Mouse (Mus musculus) layer of hippocampus, postnatal 25 days (tissue): ENCODE data around the gene Dlgap1. TPM values are rescaled to one million over a fixed set of nuclear protein-coding genes. Genes with fewer than 3 reads are reported as not detected.

Source experiments
- DNase-seq, 2 experiments: peaks; one replicate each; pipeline ENCODE4 v3.0.0; 2022; ENCODE audit warnings: mixed read lengths in 2 of 2, low spot score in 1 of 2; ENCODE audit errors: extremely low spot score in 1 of 2
- total RNA-seq, 2 experiments: library from RNA; stranded (reverse); gene quantifications; 2 replicates each; pipeline ENCODE4 v1.2.3; 2021

Gene Dlgap1
- total RNA-seq, 2 experiments from 2014 or later, result 490 to 540 TPM

DNA sequence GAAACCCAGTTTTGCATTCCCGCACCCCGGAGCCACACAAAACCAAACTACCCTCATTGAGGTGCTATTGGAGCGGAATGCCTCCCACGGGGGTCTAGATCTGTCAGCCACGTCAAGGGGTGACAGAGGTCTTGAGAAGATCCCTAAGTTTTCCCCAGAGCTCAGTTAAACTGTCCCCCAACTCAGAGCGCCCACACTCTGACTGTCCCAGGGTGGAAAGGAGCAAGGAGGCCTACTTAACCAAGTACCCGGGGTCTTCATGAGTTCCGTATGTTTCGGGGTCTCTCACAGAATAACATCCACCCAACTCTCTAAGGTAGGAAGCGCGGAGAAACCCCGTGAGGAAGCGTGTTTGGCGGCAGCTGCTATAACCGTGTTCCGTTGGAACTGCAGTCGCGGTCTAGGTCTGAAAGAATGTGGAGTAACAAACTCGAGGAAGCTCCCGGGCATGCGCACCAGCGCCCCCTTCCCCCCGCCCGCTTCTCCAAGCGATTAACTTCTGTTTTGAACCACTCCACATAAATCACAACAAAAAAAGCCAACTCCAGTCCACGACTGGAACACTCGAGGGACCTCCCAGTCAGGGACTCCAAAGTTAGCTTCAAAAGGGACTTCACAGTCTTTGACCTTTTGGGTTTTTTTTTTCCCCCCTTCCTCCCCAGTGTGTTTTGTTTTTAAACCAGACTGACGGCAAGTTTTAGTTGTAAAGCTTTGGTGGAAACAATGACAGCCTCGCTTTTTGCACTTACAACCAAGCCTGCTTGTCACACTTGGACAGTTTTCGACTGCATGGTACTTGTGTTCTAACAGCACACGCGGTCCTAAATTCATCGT is 880.7 kb downstream of the Dlgap1 start:
- DNase-seq, result peak; percentile 35 to 55

DNA sequence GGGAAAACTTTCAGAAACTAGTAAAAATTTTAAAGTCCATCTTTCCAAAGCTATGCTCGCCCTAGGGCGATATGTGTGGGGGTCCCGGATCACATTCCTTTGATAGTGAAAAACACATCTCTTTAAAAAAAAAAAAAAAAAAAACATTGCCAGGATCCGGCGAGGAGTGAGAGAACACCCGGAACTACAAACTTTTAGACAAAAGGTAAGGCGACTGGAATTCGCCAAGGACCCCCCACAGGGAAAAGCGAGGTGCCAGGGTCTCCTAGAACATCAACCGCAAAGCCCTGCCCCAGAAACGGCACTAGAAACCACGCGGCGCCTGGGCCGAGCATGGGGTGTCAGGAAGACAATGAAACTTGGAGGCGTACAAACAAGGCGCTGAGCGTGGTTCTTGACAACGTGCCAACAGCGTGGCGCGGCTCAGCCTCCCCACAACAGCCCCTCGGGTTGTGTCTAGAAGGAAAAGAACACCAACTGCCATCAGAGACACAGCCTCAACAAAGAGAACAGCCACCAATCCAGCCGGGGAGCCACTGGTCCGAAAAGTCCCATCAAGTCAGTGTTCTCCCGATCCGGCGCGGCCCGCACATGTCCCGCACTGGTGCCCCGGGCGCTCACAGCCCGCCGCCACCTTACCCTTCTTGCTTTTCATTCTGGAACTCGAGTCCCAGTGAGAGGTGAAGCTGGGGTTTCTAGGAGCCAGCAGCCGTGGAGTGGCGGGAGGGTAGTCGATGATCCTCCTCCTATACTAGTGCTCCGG is 881.5 kb downstream of the Dlgap1 start:
- peak in 1 of 2 experiments; percentile 25 for DNase-seq

DNA sequence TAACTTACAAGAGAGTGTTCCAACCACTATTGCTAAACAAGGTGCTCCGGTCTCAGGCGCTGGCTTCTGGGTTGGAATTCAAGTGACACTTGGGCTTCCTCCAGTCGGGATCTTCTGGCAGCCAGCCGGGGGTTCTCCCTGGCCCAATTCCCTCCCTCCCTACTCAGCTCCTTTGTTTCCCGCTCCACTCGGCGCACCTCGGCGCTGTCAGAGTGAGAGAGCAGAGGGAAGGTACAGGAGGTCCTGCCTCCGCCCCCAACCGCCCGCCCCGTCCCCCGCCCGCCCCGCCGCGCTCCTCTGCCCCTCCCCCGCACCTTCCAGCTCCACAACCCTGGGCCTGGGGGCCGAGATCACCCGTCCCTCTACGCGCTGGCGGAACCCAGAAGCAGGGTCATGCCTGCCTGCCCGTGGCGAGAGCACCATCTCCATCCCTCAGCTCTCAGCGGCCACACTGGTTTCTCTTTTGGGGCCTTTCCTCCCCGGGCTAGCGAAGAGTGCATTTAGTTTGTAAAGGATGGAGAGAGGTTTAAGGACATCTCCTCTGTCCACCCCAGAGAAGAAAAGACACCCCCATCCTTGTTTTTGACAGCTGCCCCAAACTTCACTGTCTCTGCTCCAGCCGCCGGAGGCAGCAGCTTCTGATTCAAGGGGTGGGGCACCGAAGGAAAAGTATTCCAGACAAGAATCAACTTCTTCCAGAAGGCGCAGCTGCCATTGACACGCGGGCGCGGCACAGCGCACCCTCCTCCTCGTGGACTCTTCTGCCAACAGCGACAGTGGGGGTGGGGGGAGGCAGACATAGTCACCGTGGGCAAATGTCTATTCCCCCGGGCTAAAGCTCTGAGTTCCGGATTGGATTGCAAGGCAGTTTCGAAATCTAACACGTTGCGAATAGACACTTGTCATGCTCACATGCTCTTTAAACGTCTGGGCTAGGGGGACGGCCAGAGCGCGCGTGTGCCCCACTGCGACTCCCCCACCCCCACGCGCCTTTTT is 882.4 kb downstream of the Dlgap1 start:
- DNase-seq, result peak in 1 of 2 experiments; percentile 20

DNA sequence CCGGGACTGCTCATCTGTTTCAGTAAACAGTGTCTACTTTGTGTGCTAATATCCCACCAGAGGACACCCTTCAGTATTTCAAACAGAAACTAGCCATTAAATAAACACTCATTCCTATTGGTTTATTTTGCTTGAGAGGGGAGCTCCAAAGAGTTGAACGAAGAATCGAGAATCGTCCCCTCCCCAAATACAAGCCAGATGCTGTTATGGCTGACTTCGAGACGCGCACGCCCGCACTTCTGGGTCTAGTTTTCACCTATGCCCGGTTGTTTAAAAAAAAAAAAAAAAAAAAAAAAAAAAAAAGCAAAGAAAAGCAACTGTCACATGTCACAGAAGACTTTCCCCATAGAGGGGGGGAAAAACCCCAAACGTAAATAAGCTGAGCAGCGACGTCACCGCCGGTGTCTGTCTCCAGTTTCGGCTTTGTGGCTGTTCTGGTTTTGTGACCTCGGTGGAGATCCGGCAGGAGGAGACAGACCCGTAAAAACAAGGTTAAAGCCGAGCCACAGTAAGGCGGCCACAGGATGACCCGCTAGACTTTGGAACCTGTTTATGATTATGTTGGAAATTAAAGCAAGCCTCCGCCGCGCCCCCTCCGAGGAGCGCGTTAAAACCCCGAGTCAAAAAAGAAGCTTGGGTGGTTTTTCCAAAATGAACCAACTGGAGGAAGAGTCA is 883.3 kb downstream of the Dlgap1 start:
- DNase-seq, result no peak

DNA sequence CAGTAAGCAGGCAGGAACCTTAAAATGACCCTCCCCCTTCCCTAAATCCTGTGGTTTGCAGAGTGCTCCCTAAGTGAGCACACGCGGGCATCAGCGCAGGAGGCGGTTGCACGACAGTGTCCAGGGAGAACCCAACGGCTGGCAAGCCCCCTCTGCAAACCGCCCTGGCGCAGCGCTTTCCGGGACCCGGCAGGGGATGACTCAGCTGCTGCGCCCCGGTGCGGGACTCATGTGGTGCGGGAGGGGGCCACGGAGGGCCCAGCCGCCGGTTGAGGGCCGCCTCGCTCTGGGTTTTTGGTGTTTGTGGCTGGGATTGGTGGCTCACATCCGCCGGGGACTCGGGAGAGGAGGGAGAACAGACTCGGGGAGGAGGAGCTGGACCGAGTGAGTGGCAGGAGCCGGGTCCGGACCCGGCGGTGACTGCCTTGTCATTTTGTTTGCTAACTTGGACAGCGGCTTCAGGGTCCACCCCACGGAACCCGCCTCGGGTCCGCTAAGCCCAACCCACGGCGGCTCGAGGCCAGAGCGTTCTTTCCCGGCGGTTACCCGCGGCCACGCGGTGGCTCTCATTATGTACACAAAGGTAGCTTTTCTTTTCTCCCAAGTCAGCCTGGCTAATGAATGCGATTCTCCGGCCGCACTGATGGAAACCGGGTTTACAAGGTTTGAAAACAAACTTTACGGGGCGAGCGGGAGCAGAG is 884.0 kb downstream of the Dlgap1 start:
- DNase-seq, result peak; percentile 31 to 35

DNA sequence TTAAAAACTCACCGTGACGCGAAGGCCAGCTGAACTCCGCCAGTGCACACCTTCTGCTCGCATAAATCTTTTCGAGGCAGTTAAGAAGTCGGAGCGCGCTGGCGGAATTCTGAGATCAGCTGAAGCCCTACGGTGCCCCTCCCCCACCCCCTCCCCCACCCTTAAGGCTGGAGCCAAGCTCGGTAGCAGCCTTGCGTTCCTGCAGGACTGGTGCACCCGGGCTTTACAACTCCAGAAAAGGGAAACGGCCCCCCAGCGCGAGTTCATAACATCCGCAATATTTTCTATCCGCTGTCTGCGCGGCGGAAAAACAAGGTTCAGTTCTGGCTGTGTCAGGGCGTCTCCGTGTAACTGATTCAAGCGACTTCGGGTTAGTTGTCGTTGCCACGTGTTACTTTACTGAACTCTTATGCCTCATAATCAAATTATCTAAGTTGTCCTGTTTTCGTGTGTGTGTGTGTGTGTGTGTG is 884.6 kb downstream of the Dlgap1 start, which contains the start of gene Tgif1:
Gene Tgif1, minus strand, starts transcription at position 111 of the 470 bp plus-strand sequence.
- no peak for DNase-seq

DNA sequence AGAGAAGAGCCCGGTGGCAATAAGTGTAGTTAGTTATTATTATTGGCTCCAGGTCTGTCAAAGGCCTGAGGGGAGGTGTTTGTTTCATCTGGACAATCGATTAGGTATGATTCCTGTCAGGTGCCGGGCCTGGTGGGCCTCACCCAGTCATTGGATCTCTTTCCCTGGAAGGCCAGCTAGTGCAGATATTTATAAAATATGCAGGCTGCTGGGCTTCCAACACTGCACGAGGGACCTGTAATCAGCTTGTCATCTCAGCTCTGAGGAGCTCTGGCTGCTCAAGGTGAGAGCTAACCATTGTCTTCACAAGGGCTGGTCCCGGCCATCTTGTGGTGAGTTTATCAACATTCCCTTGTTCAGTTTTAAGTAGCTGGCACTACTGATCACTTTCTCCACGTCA is 885.1 kb downstream of the Dlgap1 start:
- no peak for DNase-seq

DNA sequence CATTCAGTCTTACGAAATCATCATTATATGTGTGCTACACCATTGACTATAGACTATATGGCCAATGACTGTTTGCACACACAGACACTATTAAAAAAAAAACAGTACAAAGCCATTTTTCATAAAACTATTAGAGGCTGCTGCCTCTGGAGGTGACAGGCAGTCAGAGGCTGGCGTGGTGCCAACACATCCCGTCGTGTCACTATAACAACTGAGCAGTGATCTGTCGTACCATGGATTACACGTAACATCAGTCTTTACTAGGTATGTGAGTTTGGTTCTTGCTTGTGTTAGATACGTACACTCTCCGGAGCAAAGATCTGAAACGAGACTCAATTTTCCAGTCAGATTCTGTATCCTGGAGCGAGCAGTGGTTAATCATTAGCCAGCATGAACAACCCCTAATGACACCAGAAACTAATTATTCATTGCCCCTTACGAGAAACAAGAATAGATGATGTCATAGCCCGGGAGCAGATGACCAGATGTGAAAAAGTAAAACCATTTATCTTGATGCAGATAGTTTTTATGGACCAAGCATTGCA is 888.1 kb downstream of the Dlgap1 start:
- DNase-seq, result no peak

DNA sequence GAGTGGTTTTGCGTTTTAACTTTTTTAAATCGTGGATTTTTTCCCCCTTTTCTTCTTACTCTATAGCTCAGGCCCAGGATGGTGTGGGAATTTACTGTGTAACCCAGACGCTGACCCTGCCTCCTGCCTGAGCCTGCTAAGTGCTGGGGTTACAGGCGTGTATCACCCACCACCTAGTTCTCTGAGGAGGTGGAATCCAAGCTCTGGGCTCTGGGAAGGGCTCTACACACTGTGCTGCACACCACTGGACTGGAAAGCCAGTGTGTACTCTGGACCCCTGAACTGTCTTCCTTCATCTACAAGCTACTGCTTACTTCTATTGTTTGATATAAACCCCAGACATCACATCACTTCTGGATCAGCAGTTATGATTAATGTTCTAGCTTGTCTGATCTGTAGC is 889.9 kb downstream of the Dlgap1 start:
- no peak for DNase-seq

DNA sequence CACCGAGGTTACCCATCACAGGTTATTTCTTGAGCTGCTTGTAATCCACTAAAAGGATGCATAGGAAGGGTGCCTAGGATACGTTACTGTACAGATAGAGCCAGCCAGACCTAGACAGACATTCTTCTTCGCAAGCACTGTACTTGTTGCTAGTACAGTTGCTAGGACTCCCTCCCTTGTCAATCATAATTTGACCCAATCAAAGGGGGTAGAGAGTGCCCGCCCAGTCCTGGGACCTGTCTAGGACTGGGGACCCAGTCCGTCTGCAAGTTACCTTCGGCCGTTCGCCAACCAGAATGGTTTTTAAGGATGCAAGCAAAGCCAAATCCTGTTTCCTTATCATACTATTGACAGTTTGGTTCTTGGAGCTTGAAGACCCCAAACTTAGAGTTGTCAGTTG is 895.2 kb downstream of the Dlgap1 start:
- no peak for DNase-seq

DNA sequence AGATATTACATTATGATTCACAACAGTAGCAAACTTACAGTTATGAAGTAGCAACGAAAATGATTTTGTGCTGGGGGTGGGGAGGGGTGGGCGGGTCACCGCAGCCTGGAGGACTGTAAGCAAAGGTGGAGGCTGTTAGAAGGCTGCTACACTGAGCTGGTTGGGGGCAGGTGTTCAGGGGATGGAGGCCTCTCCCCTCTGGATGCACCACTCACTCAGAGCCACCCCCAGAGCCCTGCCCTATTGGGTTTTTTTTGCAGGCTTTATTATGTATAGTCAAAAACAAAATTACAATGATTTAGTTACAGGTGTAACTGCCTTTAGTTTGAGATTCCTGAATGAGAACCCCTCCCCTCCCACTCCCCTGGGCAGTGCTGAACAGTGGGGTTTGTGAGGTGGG is 895.8 kb downstream of the Dlgap1 start:
- DNase-seq, result no peak

DNA sequence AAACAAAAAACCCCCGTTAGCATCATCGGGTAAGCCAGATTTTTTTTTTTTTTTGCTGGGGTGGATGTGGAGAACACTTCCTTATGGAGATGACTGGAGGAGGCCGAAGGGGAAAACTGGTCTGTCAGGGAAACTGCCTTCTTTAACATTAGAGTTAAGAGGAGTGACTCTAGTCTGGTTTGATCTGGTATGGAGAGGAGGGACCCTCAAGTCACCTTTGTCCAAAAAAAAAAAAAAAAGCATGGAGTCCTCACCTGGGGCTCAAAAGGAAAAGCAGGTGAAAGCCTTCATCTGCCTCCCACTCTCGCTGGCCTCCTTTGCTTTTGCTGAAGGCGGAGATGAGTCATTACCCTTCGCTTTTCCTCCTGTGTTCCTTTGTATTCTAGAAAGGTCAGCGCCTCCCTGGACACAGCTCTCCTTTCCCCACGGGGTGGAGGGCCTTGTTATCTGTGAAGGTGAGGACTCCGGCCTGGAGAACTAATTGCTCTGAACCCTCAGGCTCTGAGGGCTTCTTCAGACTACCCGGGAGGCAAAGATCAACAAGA is 896.3 kb downstream of the Dlgap1 start:
- DNase-seq, result no peak

DNA sequence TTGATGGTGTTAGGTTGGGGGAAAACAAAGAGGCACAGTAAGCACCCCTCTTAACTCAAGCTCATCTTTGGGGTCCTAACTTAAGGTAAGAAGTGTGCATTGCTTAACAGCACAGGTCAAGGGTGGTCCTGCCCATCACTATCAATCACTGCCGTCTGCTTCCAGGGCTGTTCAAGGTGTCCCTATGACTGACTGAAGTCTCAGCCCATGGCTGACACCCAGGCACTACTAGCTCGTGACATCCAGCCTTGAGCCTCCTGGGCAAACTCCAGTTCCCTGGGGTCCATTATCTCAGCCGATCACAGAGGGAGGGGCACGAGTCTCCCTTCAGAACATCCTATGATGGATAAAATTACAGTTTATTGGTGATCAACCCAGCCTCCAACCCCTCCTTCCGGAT is 897.2 kb downstream of the Dlgap1 start:
- no peak for DNase-seq

DNA sequence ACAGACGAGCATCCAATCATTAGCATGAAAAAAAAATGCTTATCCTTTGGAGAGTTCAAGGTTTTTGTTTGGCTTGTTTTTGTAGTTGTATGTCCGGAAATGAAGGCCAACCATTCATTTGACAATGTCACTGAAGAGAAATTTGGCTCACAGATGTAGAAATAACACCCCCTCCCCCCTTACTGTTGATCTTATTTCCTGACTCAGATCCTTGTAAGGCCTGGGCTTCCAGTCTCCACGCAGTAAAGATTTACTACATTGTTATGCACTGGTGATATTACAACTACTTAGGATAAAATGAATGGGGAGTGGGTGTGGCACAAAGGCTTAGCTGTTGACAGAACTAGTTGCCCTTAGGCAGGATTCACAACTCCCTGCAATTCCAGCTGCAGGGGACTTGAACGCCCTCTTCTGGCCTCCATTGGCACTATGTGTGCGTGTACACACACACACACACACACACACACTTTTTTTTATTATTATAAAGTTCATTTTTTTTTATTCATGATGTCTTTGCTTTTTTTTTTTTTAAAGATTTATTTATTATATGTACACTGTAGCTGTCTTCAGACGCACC is 897.8 kb downstream of the Dlgap1 start:
- no peak for DNase-seq

DNA sequence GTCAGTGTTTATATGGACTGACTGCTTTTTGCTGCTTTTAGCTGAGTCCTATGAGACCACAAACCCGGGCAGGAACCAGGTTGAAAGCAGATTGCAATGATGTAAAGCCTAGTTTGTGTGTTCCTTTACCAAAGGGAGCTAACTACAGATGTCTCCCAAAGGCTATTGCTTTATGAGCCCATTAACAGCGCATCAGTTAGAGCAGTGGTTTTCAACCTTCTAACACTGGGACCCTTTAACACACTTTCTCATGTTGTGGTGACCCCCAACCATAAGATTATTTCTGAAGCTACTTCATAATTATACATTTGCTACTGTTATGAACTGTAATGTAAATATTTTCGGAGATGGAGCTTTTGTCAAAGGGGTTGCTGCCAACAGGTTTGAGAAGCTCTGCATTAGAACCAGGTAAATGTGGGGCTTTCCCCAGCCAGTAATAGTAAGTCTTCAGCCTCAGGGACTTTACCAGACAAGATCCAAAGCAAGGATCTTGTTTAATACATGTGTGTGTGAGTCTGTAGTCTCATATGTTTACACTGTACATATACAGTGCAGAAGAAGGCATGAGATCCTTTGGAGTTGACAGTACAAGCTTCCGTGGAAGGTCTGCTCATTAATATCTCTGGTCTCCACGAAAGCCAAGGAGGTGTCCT is 899.8 kb downstream of the Dlgap1 start:
- no peak for DNase-seq

DNA sequence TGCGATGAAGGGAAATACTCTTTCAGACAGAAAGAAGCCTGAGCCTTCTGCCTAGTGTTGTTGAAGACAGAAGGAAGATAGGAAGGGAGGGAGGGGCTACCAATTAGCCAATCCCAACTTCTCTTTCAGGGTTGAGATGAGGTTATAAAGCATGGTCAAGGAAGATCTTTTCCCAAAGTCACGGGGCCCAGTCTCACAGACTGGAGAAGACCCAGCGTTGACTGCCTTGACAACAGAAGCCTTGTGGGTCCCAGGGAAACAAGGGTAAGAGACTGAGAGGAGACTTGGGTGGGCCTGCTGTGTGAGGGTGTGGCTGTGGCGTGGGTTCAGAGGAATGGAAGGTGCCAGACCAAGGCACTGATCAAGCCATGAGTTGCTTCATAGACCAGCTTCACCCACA is 901.7 kb downstream of the Dlgap1 start:
- DNase-seq, result no peak
